In genomic region chr17:78735731-78736472, GRCm38 (mm10) we compare ENCODE assay signal across 8 mouse cellular contexts. TPM values are rescaled to one million over a fixed set of nuclear protein-coding genes. Genes with fewer than 3 reads are reported as not detected.
DNase-seq lines count a peak whose midpoint lies in the region; ATAC-seq and TF ChIP-seq lines count a peak whose summit lies in the region.

No protein-coding gene starts in this region.

- peaks cover 6% of the 10 kb centered on the region for H3K79me2 ChIP-seq in CH12.LX (replicated peaks; ENCODE audit: control insufficient read depth, extremely low read depth, insufficient read depth, poor library complexity, severe bottlenecking)

- peak; percentile 17 for DNase-seq in kidney, adult 11 months
- DNase-seq in kidney, postnatal 4 days: no peak
- no peak for DNase-seq in CH12.LX (ENCODE audit: extremely low read depth)
- peak; percentile 41 for DNase-seq in c-Kit-positive CD71-positive TER-119-positive erythroid progenitor cells, embryonic 14.5 days (ENCODE audit: low spot score)
- DNase-seq in forebrain, embryonic 14.5 days (ENCODE audit: low spot score): peak; percentile 54
- DNase-seq in lung, postnatal 14 days: peak; percentile 6
- DNase-seq in spleen, postnatal 10 days (ENCODE audit: low spot score in 2 of 2): peak; percentile 39 to 44

- in situ Hi-C loops in CH12.LX (cut with MboI; ENCODE audit: low pct_ligation_motif_present, low pct_unique_long_range_greater_than_20kb, low sequenced_read_pairs): no loop called here

- no peak for TF ChIP-seq CTCF in CH12.LX (conservative IDR thresholded peaks at IDR 0.05 in 1 of 2, IDR thresholded peaks at IDR 0.05 in 1 of 2; ENCODE audit: low read depth in 2 of 2, low read length in 2 of 2)

- peak overlapping the region; percentile 63; the same call in 1 of the 2 replicates for H3K4me2 ChIP-seq in CH12.LX (ENCODE audit: insufficient read depth, low read depth, poor library complexity, severe bottlenecking)
- H3K4me2 ChIP-seq in forebrain, embryonic 14.5 days (ENCODE audit: low read length): peak overlapping the region; percentile 74
- H3K4me2 ChIP-seq in intestine, embryonic 16.5 days (ENCODE audit: low read depth, low read length): peak overlapping the region; percentile 69

- H3K9me3 ChIP-seq in CH12.LX (replicated peaks; ENCODE audit: low read length): no peaks in the 10 kb centered on the region
- H3K9me3 ChIP-seq in forebrain, embryonic 14.5 days (replicated peaks; ENCODE audit: control insufficient read depth, low read length): no peaks in the 10 kb centered on the region
- H3K9me3 ChIP-seq in intestine, embryonic 16.5 days (ENCODE audit: control insufficient read depth, low read length): no peaks in the 10 kb centered on the region

- peak overlapping the region; percentile 82 for H3K9ac ChIP-seq in CH12.LX (ENCODE audit: insufficient read depth, low read depth)
- peak overlapping the region; percentile 91 for H3K9ac ChIP-seq in forebrain, embryonic 14.5 days (ENCODE audit: low read length)
- H3K9ac ChIP-seq in intestine, embryonic 16.5 days (ENCODE audit: low read depth, low read length): peak overlapping the region; percentile 95

- no peak for TF ChIP-seq EP300 in CH12.LX (IDR thresholded peaks at IDR 0.05; ENCODE audit: low read length)

- no peak for TF ChIP-seq RAD21 in CH12.LX (IDR thresholded peaks at IDR 0.05; ENCODE audit: low read depth, low read length)

- ATAC-seq in forebrain, embryonic 14.5 days: no peak
- ATAC-seq in intestine, embryonic 16.5 days: peak; percentile 83

- no peaks in the 10 kb centered on the region for H3K27me3 ChIP-seq in CH12.LX (replicated peaks)
- no peaks in the 10 kb centered on the region for H3K27me3 ChIP-seq in forebrain, embryonic 14.5 days (replicated peaks; ENCODE audit: control insufficient read depth, insufficient read depth, low read length)
- H3K27me3 ChIP-seq in intestine, embryonic 16.5 days (replicated peaks; ENCODE audit: control insufficient read depth, insufficient read depth, low read length): no peaks in the 10 kb centered on the region

- dilution Hi-C loops in CH12.LX (cut with MboI; ENCODE audit: extremely low pct_ligation_motif_present, extremely low pct_unique_long_range_greater_than_20kb, low sequenced_read_pairs): no loop called here

- TF ChIP-seq POLR2A in CH12.LX (IDR thresholded peaks at IDR 0.05; ENCODE audit: low read depth, low read length): no peak

- H3K36me3 ChIP-seq in CH12.LX (replicated peaks in 1 of 2; ENCODE audit: control insufficient read depth in 1 of 2, insufficient read depth in 1 of 2, low read length in 1 of 2): peaks cover 0 to 11% of the 10 kb centered on the region in 2 experiments
- no peaks in the 10 kb centered on the region for H3K36me3 ChIP-seq in forebrain, embryonic 14.5 days (ENCODE audit: control insufficient read depth, insufficient read depth, low read length)
- H3K36me3 ChIP-seq in intestine, embryonic 16.5 days (ENCODE audit: control insufficient read depth, insufficient read depth, low read length): no peaks in the 10 kb centered on the region

- peak overlapping the region; percentile 21; the same call in 1 of the 2 replicates for H3K27ac ChIP-seq in CH12.LX (ENCODE audit: insufficient read depth, low read depth)
- H3K27ac ChIP-seq in forebrain, embryonic 14.5 days (ENCODE audit: low read depth, low read length): peak overlapping the region; percentile 78
- H3K27ac ChIP-seq in intestine, embryonic 16.5 days (ENCODE audit: low read length): peak overlapping the region; percentile 97

- H3K4me3 ChIP-seq in CH12.LX (replicated peaks in 1 of 3; ENCODE audit: low read depth in 2 of 3, low read length in 2 of 3, poor library complexity in 1 of 3): peak overlapping the region; percentile 77 to 87 (median 87)
- peak overlapping the region; percentile 86 for H3K4me3 ChIP-seq in forebrain, embryonic 14.5 days (ENCODE audit: low read depth, low read length)
- peak overlapping the region; percentile 88 for H3K4me3 ChIP-seq in intestine, embryonic 16.5 days (ENCODE audit: low read length)

- H3K4me1 ChIP-seq in CH12.LX (ENCODE audit: control insufficient read depth in 1 of 2, insufficient read depth in 2 of 2): peaks cover 2 to 29% of the 10 kb centered on the region in 2 experiments; a peak in 3 of 4 replicates
- H3K4me1 ChIP-seq in forebrain, embryonic 14.5 days (ENCODE audit: control insufficient read depth, insufficient read depth, low read length): peaks cover 6% of the 10 kb centered on the region
- peaks cover 9% of the 10 kb centered on the region; the same call in 1 of the 2 replicates for H3K4me1 ChIP-seq in intestine, embryonic 16.5 days (ENCODE audit: control insufficient read depth, insufficient read depth, low read length)

- under 1% methylated on average over 26 of the region's 39 CpGs for WGBS in forebrain, embryonic 14.5 days
- under 1% methylated on average over 39 of the region's 39 CpGs for WGBS in intestine, embryonic 16.5 days

TF ChIP-seq in CH12.LX, 34 proteins besides CTCF, POLR2A, EP300 and RAD21:
- TF ChIP-seq ZC3H11A (IDR thresholded peaks at IDR 0.05; ENCODE audit: low read depth, low read length) (no peak), NRF1 (IDR thresholded peaks at IDR 0.05; ENCODE audit: low read depth, low read length) (no peak), ELF1 (IDR thresholded peaks at IDR 0.05; ENCODE audit: low read depth, low read length) (no peak), TBP (conservative IDR thresholded peaks at IDR 0.05; ENCODE audit: low read depth, low read length) (no peak), SIN3A (IDR thresholded peaks at IDR 0.05; ENCODE audit: low read length) (no peak), CHD1 (IDR thresholded peaks at IDR 0.05; ENCODE audit: low read depth, low read length) (no peak), BHLHE40 (IDR thresholded peaks at IDR 0.05; ENCODE audit: low read depth, low read length) (no peak), KAT2A (IDR thresholded peaks at IDR 0.05; ENCODE audit: insufficient replicate concordance, low read length) (no peak), PAX5 (IDR thresholded peaks at IDR 0.05; ENCODE audit: low read length) (no peak), ZMIZ1 (IDR thresholded peaks at IDR 0.05; ENCODE audit: low read depth, low read length) (no peak), ZKSCAN1 (IDR thresholded peaks at IDR 0.05; ENCODE audit: borderline replicate concordance, low read depth, low read length) (no peak), CHD2 (IDR thresholded peaks at IDR 0.05; ENCODE audit: low read length) (no peak), IRF4 (IDR thresholded peaks at IDR 0.05; ENCODE audit: low read depth, low read length) (no peak), ETS1 (conservative IDR thresholded peaks at IDR 0.05; ENCODE audit: low read depth, low read length) (no peak), SMC3 (IDR thresholded peaks at IDR 0.05; ENCODE audit: low read depth, low read length) (no peak), MYC (IDR thresholded peaks at IDR 0.05; ENCODE audit: low read depth, low read length) (no peak), USF1 (IDR thresholded peaks at IDR 0.05; ENCODE audit: low read depth, low read length) (no peak), HCFC1 (IDR thresholded peaks at IDR 0.05; ENCODE audit: low read depth, low read length) (no peak), MAFK (IDR thresholded peaks at IDR 0.05; ENCODE audit: insufficient replicate concordance, low read length) (no peak)

RNA-seq across cellular contexts. Expression of gene Strn, which starts 1.1 kb away (rescaled TPM):
- total RNA-seq in CH12.LX (2012; rRNA removed): 12.3 and 12.4 TPM in 2 replicates
- total RNA-seq in CH12.LX (2014; rRNA removed): 9.9 and 10.5 TPM in 2 replicates
- 12.7 and 14.3 TPM in 2 replicates for polyA plus RNA-seq in CH12.LX (2012; ENCODE audit: insufficient read length, low read depth)
- polyA plus RNA-seq in forebrain, embryonic 14.5 days (2014; fragmentation: Nextera tagmentation; extraction: Ambion mirVana): 4.5 and 5.8 TPM in 2 replicates
- polyA plus RNA-seq in intestine, embryonic 16.5 days (2015; fragmentation: Nextera tagmentation; extraction: Ambion mirVana): 4.7 and 5.3 TPM in 2 replicates

Comparison
In these comparisons a context has a peak if more than half of its experiments do, and no peak if none do; other contexts are left out.
1. DNase-seq: peak in kidney, adult 11 months (single experiment), c-Kit-positive CD71-positive TER-119-positive erythroid progenitor cells, embryonic 14.5 days (single experiment), forebrain, embryonic 14.5 days (single experiment), lung, postnatal 14 days (single experiment) and spleen, postnatal 10 days (2 of 2); none in kidney, postnatal 4 days (0 of 2) and CH12.LX (single experiment).
2. H3K27ac ChIP-seq: peak in every context shown above with its lines; median percentile 97 in intestine, embryonic 16.5 days; 78 in forebrain, embryonic 14.5 days; 21 in CH12.LX.
3. Peak in every context shown above with its lines, with median percentiles within 50 percentile points of each other: H3K4me2 ChIP-seq, H3K4me3 ChIP-seq and H3K9ac ChIP-seq.